Mouse (Mus musculus) embryonic facial prominence, embryonic 10.5 days (tissue): ENCODE results near the gene Igf2bp3. TPM values are rescaled to one million over a fixed set of nuclear protein-coding genes. Genes with fewer than 3 reads are reported as not detected.

Source experiments
- DNase-seq: peaks from one replicate; pipeline ENCODE4 v3.0.0-alpha.2; 2017; ENCODE audit warnings: low spot score
- H3K27ac ChIP-seq: fragments of 300-500 bp; sonication (generic); replicated peaks from 2 replicates; pipeline ENCODE4 v1.5.1; 2016; ENCODE audit warnings: mild to moderate bottlenecking
- H3K27me3 ChIP-seq: fragments of 300-500 bp; sonication (generic); replicated peaks from 2 replicates; pipeline ENCODE4 v1.6.1; 2016; ENCODE audit warnings: low read depth, mild to moderate bottlenecking; ENCODE audit not compliant: poor library complexity, severe bottlenecking
- H3K36me3 ChIP-seq: fragments of 300-500 bp; sonication (generic); replicated peaks from 2 replicates; pipeline ENCODE4 v1.6.1; 2016; ENCODE audit warnings: mild to moderate bottlenecking, moderate library complexity
- H3K4me1 ChIP-seq: fragments of 300-500 bp; sonication (generic); 2 replicates; pipeline ENCODE4 v1.6.1; 2016
- H3K4me3 ChIP-seq: fragments of 300-500 bp; sonication (generic); 2 replicates; pipeline ENCODE4 v1.5.1; 2016; ENCODE audit warnings: mild to moderate bottlenecking, moderate library complexity
- H3K9me3 ChIP-seq: fragments of 300-500 bp; sonication (generic); 2 replicates; pipeline ENCODE4 v1.6.1; 2016; ENCODE audit warnings: mild to moderate bottlenecking
- WGBS: fragments of 180-500 bp; shearing (Covaris S2); methylation state at CpG from one replicate; pipeline ENCODE4 v1.1.7; 2016; 5-methylcytosine and 5-hydroxymethylcytosine counted together
- polyA plus RNA-seq: library from polyadenylated mRNA; unstranded; fragments of >200 nt; fragmentation: Nextera tagmentation; extraction: Ambion mirVana; gene quantifications from 2 replicates; pipeline ENCODE4 v1.2.1, GENCODE M21; 2016

The Igf2bp3 gene
- polyA plus RNA-seq, 1 experiment from 2014 or later: 159 TPM

DNA sequence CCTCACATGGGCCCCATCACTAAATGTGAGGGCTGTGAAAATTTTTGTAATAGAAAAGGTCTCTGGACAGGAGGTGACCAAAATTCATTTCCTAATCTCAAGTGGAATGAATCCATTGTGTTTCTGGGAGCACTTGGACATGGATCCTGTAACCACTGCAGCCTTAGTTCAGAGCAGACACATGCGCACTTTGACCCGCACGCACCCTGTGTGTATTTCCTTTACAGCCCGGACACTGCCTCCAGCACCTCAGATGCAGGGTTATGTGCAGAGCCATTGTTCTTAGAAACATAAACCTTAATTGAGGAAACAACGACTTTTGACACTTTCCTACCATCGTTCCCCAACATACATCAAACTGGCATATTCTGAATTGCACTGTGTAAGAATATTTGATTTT, 100.3 kb downstream of the Igf2bp3 start:
- WGBS: 82% methylated on average over 6 of the region's 6 CpGs

DNA sequence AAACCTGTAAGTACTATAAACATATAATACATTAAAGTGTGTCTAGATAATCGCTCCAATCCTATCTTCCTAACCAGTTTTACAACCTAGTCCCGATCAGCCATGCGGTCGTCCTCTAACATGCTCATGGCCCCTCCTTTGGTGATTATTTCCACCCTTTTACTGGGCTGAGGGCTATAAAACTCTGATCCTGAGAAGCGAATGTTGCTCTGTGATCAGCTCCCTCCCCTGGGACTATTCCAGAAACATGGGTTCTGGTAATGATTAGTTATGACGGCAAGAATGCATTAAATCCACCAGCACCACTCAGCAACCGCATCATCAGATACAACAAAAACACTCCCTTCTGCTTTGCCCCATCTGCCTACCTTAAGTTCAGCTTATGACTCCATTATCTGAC, 100.9 kb downstream of the Igf2bp3 start:
- Histone ChIP-seq H3K36me3 (peaks cover 96% of the 10 kb centered on the region), H3K27me3 (no peaks in the 10 kb centered on the region), H3K4me1 (no peaks in the 10 kb centered on the region), H3K4me3 (no peak overlapping the region), H3K27ac (no peak overlapping the region), H3K9me3 (no peaks in the 10 kb centered on the region)
- DNase-seq: no peak
- WGBS: 81% methylated on average over 7 of the region's 7 CpGs

More for the DNA sequence above, 100.3 kb downstream of the Igf2bp3 start:
- no peaks in the 10 kb centered on the region for H3K9me3 ChIP-seq
- H3K36me3 ChIP-seq: peaks cover 93% of the 10 kb centered on the region
- no peaks in the 10 kb centered on the region for H3K27me3 ChIP-seq
- H3K4me1 ChIP-seq: no peaks in the 10 kb centered on the region
- H3K27ac ChIP-seq: no peak overlapping the region
- DNase-seq: no peak
- H3K4me3 ChIP-seq: no peak overlapping the region

DNA sequence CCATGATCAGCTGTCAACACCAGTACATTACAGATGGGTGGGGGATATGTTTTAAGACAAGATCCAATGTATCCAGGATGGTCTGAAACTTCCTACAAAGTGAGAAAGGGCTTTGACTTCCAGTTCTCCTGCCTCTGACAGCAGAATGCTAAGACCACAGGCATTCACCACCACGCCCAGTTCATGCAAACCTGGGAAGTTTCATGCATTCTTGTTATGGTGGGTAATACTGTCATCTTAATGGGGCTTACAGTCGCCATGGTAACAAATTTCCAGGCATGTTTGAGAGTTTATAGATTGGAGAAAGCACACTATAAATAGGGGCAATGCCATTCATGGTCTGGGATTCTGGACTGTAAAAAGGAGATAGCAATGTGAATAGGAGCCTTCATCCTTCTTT, 105.6 kb downstream of the Igf2bp3 start:
- no peaks in the 10 kb centered on the region for H3K9me3 ChIP-seq
- WGBS: 91% methylated on average over 2 of the region's 2 CpGs
- no peak overlapping the region for H3K27ac ChIP-seq
- H3K4me1 ChIP-seq: no peaks in the 10 kb centered on the region
- peaks cover 96% of the 10 kb centered on the region for H3K36me3 ChIP-seq
- no peaks in the 10 kb centered on the region for H3K27me3 ChIP-seq
- no peak for DNase-seq
- H3K4me3 ChIP-seq: no peak overlapping the region

DNA sequence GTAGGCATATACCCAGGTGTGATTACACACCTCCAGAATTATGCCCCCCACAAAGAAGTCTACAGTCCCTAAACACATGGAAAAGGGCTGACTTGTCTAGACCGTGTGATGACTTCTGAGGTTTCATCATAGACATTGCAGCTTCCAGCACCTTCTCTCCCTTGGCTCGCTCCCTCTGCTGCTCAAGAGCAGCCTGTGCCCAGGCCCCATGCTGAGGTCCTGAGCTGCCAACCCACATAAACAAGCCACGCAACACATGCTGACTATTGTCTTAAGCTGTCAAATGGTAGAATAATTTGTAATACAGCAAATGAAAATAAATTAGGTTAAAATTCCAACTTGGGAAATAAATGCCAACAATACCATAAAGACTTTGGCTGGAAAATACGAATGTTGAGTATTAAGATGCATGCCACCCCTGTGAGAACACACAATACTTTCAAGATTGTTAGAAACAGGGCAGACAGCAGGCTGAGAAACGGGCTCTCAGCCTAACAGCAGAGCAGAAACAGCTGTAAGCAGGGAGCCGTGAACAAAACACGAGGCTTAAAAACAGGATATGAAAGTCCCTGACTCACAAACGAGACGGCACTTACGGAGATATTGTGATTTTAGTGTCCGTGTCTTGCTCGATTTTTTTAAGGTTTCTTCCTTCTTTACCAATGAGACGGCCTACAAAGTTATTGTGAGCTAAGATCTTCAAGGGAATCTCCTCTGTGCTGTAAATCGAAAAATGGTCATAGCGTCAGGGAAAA, 107.8 kb downstream of the Igf2bp3 start:
- peaks cover 100% of the 10 kb centered on the region for H3K36me3 ChIP-seq
- no peaks in the 10 kb centered on the region for H3K4me1 ChIP-seq
- 93% methylated on average over 15 of the region's 15 CpGs for WGBS
- no peak overlapping the region for H3K27ac ChIP-seq
- no peak overlapping the region for H3K4me3 ChIP-seq
- H3K27me3 ChIP-seq: no peaks in the 10 kb centered on the region
- no peak for DNase-seq
- H3K9me3 ChIP-seq: no peaks in the 10 kb centered on the region

- no peaks in the 10 kb centered on the region for H3K9me3 ChIP-seq
- H3K36me3 ChIP-seq: peaks cover 100% of the 10 kb centered on the region
- no peak overlapping the region for H3K4me3 ChIP-seq
- no peak overlapping the region for H3K27ac ChIP-seq
- H3K4me1 ChIP-seq: no peaks in the 10 kb centered on the region
- WGBS: 84% methylated on average over 1 of the region's 1 CpGs
- DNase-seq: no peak
- H3K27me3 ChIP-seq: no peaks in the 10 kb centered on the region
These were observed 115.7 kb downstream of the Igf2bp3 start for GRCm38 (mm10) chr6:49099086-49099485.

- Histone ChIP-seq H3K4me1 (no peaks in the 10 kb centered on the region), H3K27ac (no peak overlapping the region), H3K27me3 (no peaks in the 10 kb centered on the region), H3K36me3 (peaks cover 100% of the 10 kb centered on the region), H3K9me3 (no peaks in the 10 kb centered on the region), H3K4me3 (no peak overlapping the region)
- 90% methylated on average over 5 of the region's 5 CpGs for WGBS
- DNase-seq: no peak
These were observed 117.1 kb downstream of the Igf2bp3 start for GRCm38 (mm10) chr6:49097596-49098110.

DNA sequence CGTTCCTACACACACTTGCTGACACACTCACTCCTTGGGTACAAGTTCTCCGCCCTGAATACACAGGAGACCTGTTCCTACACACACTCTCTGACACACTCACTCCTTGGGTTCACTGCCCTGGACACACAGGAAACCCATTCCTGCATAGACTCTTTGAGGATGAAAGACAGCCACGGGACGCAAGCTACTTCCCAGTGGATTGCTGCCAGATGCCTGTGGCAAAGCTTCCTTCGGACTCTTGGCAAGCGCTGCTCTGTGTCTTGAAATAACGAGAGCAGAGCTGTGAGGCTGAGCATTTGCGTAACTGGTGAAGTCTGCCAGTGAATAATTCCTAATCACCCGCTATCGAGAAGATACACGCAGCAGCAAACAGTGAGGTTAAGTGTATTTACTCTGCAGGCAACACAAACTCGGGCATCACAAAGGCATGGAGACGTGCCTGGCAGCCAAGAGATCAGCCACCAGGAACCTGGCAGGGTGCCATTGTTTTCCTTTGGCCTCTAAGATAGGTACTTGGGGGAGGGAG, 117.8 kb downstream of the Igf2bp3 start:
- no peaks in the 10 kb centered on the region for H3K4me1 ChIP-seq
- no peaks in the 10 kb centered on the region for H3K9me3 ChIP-seq
- no peak for DNase-seq
- peaks cover 100% of the 10 kb centered on the region for H3K36me3 ChIP-seq
- H3K4me3 ChIP-seq: no peak overlapping the region
- no peak overlapping the region for H3K27ac ChIP-seq
- WGBS: 80% methylated on average over 13 of the region's 13 CpGs
- H3K27me3 ChIP-seq: no peaks in the 10 kb centered on the region

- DNase-seq: no peak
- Histone ChIP-seq H3K27me3 (no peaks in the 10 kb centered on the region), H3K27ac (no peak overlapping the region), H3K36me3 (peaks cover 100% of the 10 kb centered on the region), H3K9me3 (no peaks in the 10 kb centered on the region), H3K4me1 (no peaks in the 10 kb centered on the region), H3K4me3 (no peak overlapping the region)
- WGBS: 90% methylated on average over 7 of the region's 7 CpGs
These were observed 118.3 kb downstream of the Igf2bp3 start for GRCm38 (mm10) chr6:49096421-49096820.

- Histone ChIP-seq H3K27ac (no peak overlapping the region), H3K4me1 (no peaks in the 10 kb centered on the region), H3K27me3 (no peaks in the 10 kb centered on the region), H3K4me3 (no peak overlapping the region), H3K36me3 (peaks cover 100% of the 10 kb centered on the region), H3K9me3 (no peaks in the 10 kb centered on the region)
- 92% methylated on average over 10 of the region's 10 CpGs for WGBS
- DNase-seq: no peak
These were observed 119.8 kb downstream of the Igf2bp3 start for GRCm38 (mm10) chr6:49094968-49095367.

DNA sequence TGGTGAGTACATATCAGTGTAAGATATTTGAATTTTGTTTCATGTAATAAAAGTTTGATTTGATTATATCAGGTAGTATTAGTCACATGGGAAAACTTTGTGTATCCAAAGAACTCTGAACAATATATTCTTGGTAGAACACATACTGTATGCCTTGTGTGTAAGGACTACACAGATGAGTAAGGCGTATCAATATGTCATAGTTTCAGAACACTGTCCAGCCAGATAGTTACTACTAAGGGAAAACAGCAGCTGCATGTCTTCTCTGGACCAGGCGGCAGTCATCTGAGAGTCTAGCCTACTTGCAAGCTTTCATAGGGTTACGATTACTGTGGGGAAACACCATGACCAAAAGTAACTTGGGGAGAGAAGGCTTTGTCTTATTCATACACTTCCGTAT, 131.7 kb downstream of the Igf2bp3 start:
- no peak overlapping the region for H3K27ac ChIP-seq
- peaks cover 82% of the 10 kb centered on the region for H3K36me3 ChIP-seq
- H3K27me3 ChIP-seq: no peaks in the 10 kb centered on the region
- H3K9me3 ChIP-seq: no peaks in the 10 kb centered on the region
- 92% methylated on average over 4 of the region's 4 CpGs for WGBS
- H3K4me3 ChIP-seq: no peak overlapping the region
- DNase-seq: no peak
- H3K4me1 ChIP-seq: no peaks in the 10 kb centered on the region

- Histone ChIP-seq H3K9me3 (no peaks in the 10 kb centered on the region), H3K27me3 (no peaks in the 10 kb centered on the region), H3K4me1 (peaks cover 11% of the 10 kb centered on the region), H3K4me3 (no peak overlapping the region), H3K27ac (no peak overlapping the region), H3K36me3 (peaks cover 50% of the 10 kb centered on the region)
- DNase-seq: no peak
- WGBS: 89% methylated on average over 1 of the region's 1 CpGs
These were observed 135.4 kb downstream of the Igf2bp3 start for GRCm38 (mm10) chr6:49079313-49079712.

GRCm38 (mm10) chr6:49077894-49078293, 136.9 kb downstream of the Igf2bp3 start:
- no peaks in the 10 kb centered on the region for H3K27me3 ChIP-seq
- WGBS: 83% methylated on average over 2 of the region's 2 CpGs

GRCm38 (mm10) chr6:49074117-49074490, 140.7 kb downstream of the Igf2bp3 start:
- Histone ChIP-seq H3K27ac (peak overlapping the region; percentile 93), H3K4me3 (peak overlapping the region; percentile 95), H3K4me1 (peaks cover 18% of the 10 kb centered on the region), H3K9me3 (no peaks in the 10 kb centered on the region), H3K36me3 (peaks cover 11% of the 10 kb centered on the region), H3K27me3 (no peaks in the 10 kb centered on the region)
- WGBS: under 1% methylated on average over 19 of the region's 19 CpGs
- no peak for DNase-seq

More at GRCm38 (mm10) chr6:49077894-49078293, 136.9 kb downstream of the Igf2bp3 start:
- Histone ChIP-seq H3K9me3 (no peaks in the 10 kb centered on the region), H3K4me1 (peaks cover 17% of the 10 kb centered on the region), H3K36me3 (peaks cover 36% of the 10 kb centered on the region), H3K4me3 (no peak overlapping the region), H3K27ac (no peak overlapping the region)
- DNase-seq: no peak
